Mouse (Mus musculus): ENCODE measurements around the gene Il21r. TPM values are rescaled to one million over a fixed set of nuclear protein-coding genes. Genes with fewer than 3 reads are reported as not detected.

The Il21r gene
- total RNA-seq, 1 experiment from 2014 or later = 111 TPM

- ATAC-seq (ENCODE audit: extremely low read depth, insufficient number of reproducible peaks, low FRiP score, poor library complexity, severe bottlenecking) = no peak
Observed at GRCm38 (mm10) chr7:125572737-125573136, 30.5 kb upstream of the Il21r start.

DNA sequence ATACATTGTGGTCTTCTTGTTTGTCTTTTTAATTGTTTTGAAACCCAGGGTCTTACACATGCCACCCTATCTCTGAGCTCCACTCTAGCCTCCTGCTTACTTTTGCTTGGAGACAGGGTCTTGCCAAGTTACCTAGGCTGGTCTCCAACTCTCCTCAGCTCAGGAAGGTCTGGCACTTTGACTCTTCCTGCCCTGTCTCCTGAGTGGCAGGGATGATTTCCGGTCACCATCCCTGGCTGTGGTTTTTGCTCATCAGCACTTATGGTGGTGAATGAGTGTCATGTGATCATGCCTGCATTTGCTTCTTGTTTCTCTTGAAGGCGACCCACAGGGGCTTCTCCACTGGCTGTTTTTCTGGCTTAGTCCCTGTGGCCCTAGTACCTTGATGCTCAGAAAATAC lies 29.4 kb upstream of the Il21r start:
- no peak for ATAC-seq (ENCODE audit: extremely low read depth, insufficient number of reproducible peaks, low FRiP score, poor library complexity, severe bottlenecking)

DNA sequence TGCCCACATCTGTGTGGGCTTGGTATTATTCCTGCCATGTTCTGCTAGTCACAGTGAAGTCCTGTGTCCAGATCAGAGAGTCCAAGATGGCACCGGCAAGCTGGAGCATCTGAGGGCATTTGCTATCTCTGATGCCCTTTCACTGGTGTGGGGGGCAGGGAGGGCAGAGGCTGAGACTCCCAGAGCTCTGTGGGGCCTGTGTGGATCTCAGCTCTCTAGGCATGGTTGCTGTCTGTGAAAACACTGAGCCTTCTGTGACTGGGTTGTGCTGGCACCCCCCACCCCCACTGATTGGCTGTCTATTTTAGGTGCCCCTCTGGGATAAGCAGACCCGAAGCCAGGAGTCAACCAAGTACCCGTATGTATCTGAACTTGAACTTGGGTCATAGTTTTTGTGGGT lies 28.4 kb upstream of the Il21r start:
- no peak for ATAC-seq (ENCODE audit: extremely low read depth, insufficient number of reproducible peaks, low FRiP score, poor library complexity, severe bottlenecking)

- 0 out of 2 replicates have a peak, but pooled peaks have one; percentile 7 for ATAC-seq (ENCODE audit: extremely low read depth, insufficient number of reproducible peaks, low FRiP score, poor library complexity, severe bottlenecking)
Observed at GRCm38 (mm10) chr7:125575738-125576540, 27.3 kb upstream of the Il21r start.

DNA sequence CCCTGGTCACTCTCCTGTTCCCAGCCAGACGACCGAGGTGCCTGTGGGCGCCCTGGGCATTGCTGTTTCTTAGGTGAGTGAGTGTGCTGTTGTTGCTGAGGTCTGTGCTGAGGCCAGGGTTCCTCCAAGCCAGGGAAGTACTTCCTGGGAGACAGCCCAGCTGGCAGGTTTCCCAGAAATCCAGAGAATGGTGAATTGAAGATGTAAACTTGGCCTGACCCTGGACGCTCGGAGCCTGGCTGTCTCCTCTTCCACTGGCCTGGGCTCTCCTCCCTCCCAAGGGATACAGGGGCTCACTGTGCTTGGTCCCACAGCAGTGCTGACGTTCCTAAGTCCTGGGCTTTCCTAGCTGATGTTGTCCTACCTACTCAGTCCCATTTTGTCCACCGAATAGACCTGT lies 26.2 kb upstream of the Il21r start:
- ATAC-seq (ENCODE audit: extremely low read depth, insufficient number of reproducible peaks, low FRiP score, poor library complexity, severe bottlenecking) = no peak

DNA sequence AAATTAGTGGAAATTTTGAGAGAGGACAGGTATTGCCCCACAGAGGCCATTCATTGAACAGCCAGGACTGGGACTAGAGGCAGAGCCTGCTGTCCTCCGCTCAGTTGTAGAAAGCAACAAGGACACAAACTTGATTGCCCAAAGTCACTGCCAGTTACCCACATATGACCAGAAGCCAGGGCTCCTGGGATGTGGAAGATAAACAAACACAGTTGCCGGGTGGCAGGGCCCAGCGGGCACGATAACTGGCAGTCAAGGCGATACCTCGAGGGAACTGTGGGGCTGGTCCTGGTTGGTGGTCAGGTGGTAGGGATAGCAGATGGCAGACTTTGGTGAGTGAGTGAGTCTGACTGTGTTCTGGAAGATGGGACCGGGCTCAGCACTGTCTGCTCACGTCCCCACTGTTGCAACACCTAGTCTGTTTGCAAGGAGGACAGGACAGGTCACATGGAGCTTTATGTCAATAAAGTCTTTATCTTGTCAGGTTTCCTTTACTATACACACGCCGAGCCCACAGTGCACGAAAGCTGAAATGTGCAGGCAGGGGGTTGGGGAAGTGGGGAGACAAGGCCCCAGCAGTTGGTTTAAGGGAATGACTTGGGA lies 25.6 kb upstream of the Il21r start:
- ATAC-seq (ENCODE audit: extremely low read depth, insufficient number of reproducible peaks, low FRiP score, poor library complexity, severe bottlenecking) = no peak

DNA sequence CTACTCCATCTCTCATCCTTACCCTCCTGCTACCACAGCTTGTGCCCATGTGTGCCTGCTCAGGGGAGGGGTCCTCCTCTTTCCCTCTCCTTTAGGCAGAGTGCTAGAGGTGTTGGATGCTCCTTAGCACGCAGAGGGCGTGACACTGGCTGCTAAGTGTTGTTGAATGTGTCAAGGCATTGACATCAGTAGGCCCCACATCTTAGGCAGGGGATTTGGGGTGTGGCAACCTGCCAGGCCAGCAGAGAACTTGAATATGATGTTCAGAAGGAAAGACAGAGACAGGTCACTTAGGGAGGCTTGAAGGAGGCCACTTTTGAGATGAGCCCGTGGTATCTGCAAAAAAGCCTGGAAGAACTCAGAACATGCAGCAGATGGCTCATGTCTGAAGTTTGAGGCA lies 25.1 kb upstream of the Il21r start:
- ATAC-seq (ENCODE audit: extremely low read depth, insufficient number of reproducible peaks, low FRiP score, poor library complexity, severe bottlenecking) = no peak

GRCm38 (mm10) chr7:125579545-125580219 lies 23.5 kb upstream of the Il21r start:
- ATAC-seq (ENCODE audit: extremely low read depth, insufficient number of reproducible peaks, low FRiP score, poor library complexity, severe bottlenecking) = no peak

- ATAC-seq (ENCODE audit: extremely low read depth, insufficient number of reproducible peaks, low FRiP score, poor library complexity, severe bottlenecking) = no peak
Observed at GRCm38 (mm10) chr7:125580220-125580549, 23.0 kb upstream of the Il21r start.

DNA sequence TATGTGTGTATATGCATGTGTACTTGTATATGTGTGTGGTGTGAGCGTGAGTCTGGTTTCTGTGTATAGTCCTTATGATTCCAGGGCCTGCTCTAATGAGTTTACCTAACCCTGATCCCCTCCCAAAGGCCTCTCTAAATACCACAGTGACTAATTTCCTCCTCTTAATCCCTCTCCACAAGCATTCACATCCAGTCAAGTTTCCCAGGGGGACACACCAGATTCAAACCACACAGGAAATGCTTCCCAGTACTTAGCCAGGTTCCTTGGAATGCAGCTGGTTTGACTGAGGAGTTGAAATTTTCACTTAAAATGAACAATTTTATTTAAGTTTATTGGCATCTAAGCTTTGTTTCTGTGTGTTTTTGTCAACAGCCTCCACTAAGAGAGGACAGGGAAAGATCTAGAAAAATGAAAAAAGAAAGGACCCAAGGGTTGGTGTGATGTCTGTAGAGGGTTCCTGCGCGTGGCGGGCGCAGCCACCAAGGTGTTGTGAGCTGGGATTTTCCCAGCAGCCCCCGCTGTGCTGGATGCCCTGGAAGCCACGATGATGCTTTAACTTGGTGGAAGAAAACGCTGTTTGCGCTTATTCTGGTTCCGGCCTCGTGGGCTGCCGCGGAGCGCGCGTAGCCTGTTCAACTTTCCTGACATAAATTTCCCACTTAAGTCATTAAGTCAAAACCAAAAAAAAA lies 22.5 kb upstream of the Il21r start:
- no peak for ATAC-seq (ENCODE audit: extremely low read depth, insufficient number of reproducible peaks, low FRiP score, poor library complexity, severe bottlenecking)

- peak; percentile 71 for ATAC-seq (ENCODE audit: extremely low read depth, insufficient number of reproducible peaks, low FRiP score, poor library complexity, severe bottlenecking)
Observed at GRCm38 (mm10) chr7:125581317-125581672, 21.9 kb upstream of the Il21r start.

GRCm38 (mm10) chr7:125583325-125584004 lies 19.8 kb upstream of the Il21r start:
- no peak for ATAC-seq (ENCODE audit: extremely low read depth, insufficient number of reproducible peaks, low FRiP score, poor library complexity, severe bottlenecking)

GRCm38 (mm10) chr7:125584005-125584369 lies 19.2 kb upstream of the Il21r start:
- ATAC-seq (ENCODE audit: extremely low read depth, insufficient number of reproducible peaks, low FRiP score, poor library complexity, severe bottlenecking) = no peak

DNA sequence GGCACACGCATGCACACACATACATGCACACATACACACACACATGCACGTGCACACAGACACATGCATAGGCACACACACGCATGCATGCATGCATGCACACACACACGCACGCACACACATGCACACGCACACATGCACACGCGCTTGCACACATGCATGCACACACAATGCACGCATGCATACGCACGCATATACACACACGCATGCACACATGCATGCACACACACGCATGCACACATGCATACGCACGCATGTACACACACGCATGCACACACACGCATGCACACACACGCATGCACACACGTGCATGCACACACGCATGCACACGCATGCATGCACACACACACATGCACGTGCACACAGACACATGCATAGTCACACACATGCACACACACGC lies 16.9 kb upstream of the Il21r start:
- ATAC-seq (ENCODE audit: extremely low read depth, insufficient number of reproducible peaks, low FRiP score, poor library complexity, severe bottlenecking) = no peak

DNA sequence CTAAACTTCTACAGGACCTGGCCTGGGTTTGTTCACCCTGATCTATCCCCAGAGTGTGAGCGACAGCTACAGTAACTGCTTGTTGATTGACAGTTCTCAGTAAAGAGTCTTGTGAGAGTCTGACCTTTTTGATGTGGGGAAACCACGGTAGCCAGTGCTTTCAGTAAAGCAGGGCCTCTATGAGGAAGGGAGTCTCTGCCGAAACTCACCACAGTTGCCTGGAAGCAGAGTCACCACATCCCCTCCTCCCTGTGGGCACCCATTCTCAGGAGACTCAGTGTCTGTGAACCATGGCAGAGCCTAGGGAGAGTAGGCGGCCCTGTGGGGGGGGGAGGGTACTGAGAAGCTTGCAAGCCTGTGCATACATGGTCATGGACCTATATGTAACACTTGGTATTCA lies 14.5 kb upstream of the Il21r start:
- peak; percentile 71 for ATAC-seq (ENCODE audit: extremely low read depth, insufficient number of reproducible peaks, low FRiP score, poor library complexity, severe bottlenecking)

GRCm38 (mm10) chr7:125589896-125590295 lies 13.3 kb upstream of the Il21r start:
- no peak for ATAC-seq (ENCODE audit: extremely low read depth, insufficient number of reproducible peaks, low FRiP score, poor library complexity, severe bottlenecking)

DNA sequence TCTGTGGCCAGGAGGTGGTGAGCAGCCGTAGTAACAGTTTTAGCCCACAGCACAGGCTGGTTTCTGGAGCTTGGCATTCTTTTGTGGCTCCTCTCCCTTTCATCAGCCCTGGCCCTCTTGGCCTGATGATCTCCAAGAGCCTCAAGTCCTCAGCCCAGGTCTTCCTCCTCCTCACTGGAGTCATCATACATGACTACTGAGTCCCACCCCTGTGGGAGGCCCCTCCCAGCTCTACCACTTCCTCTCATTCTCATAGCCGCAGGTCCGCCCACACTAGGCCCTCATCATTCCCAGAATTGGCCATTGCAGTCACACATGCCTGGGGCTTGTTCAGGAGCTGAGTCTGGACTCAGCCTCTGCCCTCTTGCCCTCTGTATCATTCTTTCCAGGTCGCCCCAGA lies 9.4 kb upstream of the Il21r start:
- ATAC-seq (ENCODE audit: extremely low read depth, insufficient number of reproducible peaks, low FRiP score, poor library complexity, severe bottlenecking) = peak; percentile 65; the same call in 1 of the 2 replicates

DNA sequence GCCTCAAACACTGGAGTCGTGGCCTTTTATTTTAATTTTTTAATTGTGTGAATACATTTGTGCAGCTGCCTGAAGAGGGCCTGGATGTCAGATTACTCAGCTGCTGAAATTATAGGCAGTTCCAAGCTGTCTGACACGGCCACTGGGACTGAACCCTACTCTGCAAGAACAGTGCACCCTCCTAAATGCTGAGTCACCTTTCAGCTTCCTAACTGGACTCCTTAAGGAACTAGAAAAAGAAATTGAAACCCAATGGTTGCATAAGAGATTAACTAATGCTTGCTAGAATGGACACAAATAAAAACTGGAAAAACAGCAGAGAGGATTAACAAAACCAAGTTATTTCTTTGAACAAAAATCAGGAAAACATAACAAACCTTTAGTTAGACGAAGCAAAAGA lies 6.8 kb upstream of the Il21r start:
- no peak for ATAC-seq (ENCODE audit: extremely low read depth, insufficient number of reproducible peaks, low FRiP score, poor library complexity, severe bottlenecking)

GRCm38 (mm10) chr7:125597083-125597482 lies 6.1 kb upstream of the Il21r start:
- peak; percentile 34; the same call in 1 of the 2 replicates for ATAC-seq (ENCODE audit: extremely low read depth, insufficient number of reproducible peaks, low FRiP score, poor library complexity, severe bottlenecking)

Data from neutrophil, adult 5-6 weeks (primary cell).